Mouse (Mus musculus) heart, postnatal 0 days (tissue): ENCODE results near the gene Emp2.

Source experiments
- CTCF ChIP-seq: IDR thresholded peaks from 2 replicates; pipeline ENCODE4 v1.5.1; 2016; ENCODE audit warnings: antibody characterized with exemption, control low read depth, low read depth
- EP300 ChIP-seq: IDR thresholded peaks from 2 replicates; pipeline ENCODE4 v1.6.1; 2016; ENCODE audit warnings: antibody characterized with exemption, low read depth

DNA sequence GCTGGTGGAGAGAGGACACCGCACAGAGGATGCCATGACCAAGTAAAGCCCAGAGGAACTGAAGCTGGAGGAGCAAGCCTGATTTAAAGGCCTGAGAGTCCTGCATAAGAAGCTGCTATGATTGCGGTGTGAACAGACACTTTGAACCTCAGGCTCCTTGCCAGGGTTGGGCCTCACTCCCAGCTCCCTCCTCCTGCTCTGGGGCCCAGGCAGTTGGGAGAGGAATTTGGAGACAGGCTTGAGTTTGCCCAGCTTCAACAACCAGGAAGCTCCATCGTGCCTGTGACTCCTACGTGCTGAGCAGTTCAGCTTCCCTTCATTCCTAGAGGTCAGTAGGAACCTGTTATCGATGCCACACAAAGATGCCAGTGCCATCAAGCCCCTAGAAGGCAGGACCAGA is 35.7 kb upstream of the Emp2 start:
- TF ChIP-seq CTCF (no peak), EP300 (no peak)
